Mouse (Mus musculus) embryonic facial prominence, embryonic 11.5 days (tissue): ENCODE results near the gene Cabcoco1. TPM values are rescaled to one million over a fixed set of nuclear protein-coding genes. Genes with fewer than 3 reads are reported as not detected.
A peak's percentile ranks its signal among the peaks of the same experiment; 100 is the strongest.

Experiments used
- ATAC-seq: fragments of 200-750 bp; cut with Nextera tagmentation; replicated peaks from 2 replicates; pipeline ENCODE4 v1.8.0; 2017; ENCODE audit warnings: low read depth; ENCODE audit not compliant: insufficient number of reproducible peaks, low FRiP score, low TSS enrichment
- DNase-seq: peaks from one replicate; pipeline ENCODE4 v3.0.0-alpha.2; 2015; ENCODE audit warnings: low spot score
- H3K27ac ChIP-seq: fragments of 300-500 bp; sonication (generic); replicated peaks from 2 replicates; pipeline ENCODE4 v1.5.1; 2014; ENCODE audit warnings: mild to moderate bottlenecking, low read depth, low read length, control low read depth
- H3K27me3 ChIP-seq: fragments of 300-500 bp; sonication (generic); 2 replicates; pipeline ENCODE4 v1.6.1; 2014; ENCODE audit warnings: mild to moderate bottlenecking, low read length, moderate library complexity, mixed read lengths; ENCODE audit not compliant: control insufficient read depth, insufficient read depth
- H3K36me3 ChIP-seq: fragments of 300-500 bp; sonication (generic); replicated peaks from 2 replicates; pipeline ENCODE4 v1.6.1; 2014; ENCODE audit warnings: low read depth, mild to moderate bottlenecking, low read length, moderate library complexity, mixed read lengths; ENCODE audit not compliant: control insufficient read depth, insufficient read depth
- H3K4me1 ChIP-seq: fragments of 300-500 bp; sonication (generic); 2 replicates; pipeline ENCODE4 v1.6.1; 2014; ENCODE audit warnings: low read length, mixed read lengths; ENCODE audit not compliant: control insufficient read depth, insufficient read depth
- H3K4me2 ChIP-seq: fragments of 300-500 bp; sonication (generic); 2 replicates; pipeline ENCODE4 v1.6.1; 2014; ENCODE audit warnings: low read depth, mild to moderate bottlenecking, control low read depth, low read length, moderate library complexity
- H3K4me3 ChIP-seq: fragments of 300-500 bp; sonication (generic); 2 replicates; pipeline ENCODE4 v1.5.1; 2014; ENCODE audit warnings: low read depth, low read length, control low read depth
- H3K9ac ChIP-seq: fragments of 300-500 bp; sonication (generic); replicated peaks from 2 replicates; pipeline ENCODE4 v1.6.1; 2014; ENCODE audit warnings: mild to moderate bottlenecking, control low read depth, low read length
- H3K9me3 ChIP-seq: fragments of 300-500 bp; sonication (generic); replicated peaks from 2 replicates; pipeline ENCODE4 v1.6.1; 2016; ENCODE audit warnings: mild to moderate bottlenecking, low read length, inconsistent platforms, mixed read lengths; ENCODE audit not compliant: control insufficient read depth
- WGBS: fragments of 180-500 bp; shearing (Covaris S2); extraction: QIAGEN DNeasy Blood & Tissue Kit; methylation state at CpG from one replicate; pipeline ENCODE4 v1.1.7; 2014; 5-methylcytosine and 5-hydroxymethylcytosine counted together
- polyA plus RNA-seq: library from polyadenylated mRNA; unstranded; fragments of >200 nt; fragmentation: Nextera tagmentation; extraction: Ambion mirVana; gene quantifications from 2 replicates; pipeline ENCODE4 v1.2.1, GENCODE M21; 2014

The Cabcoco1 gene
- polyA plus RNA-seq, 1 experiment from 2014 or later = 0.32 TPM

- DNase-seq = no peak
- no peaks in the 10 kb centered on the region for H3K27me3 ChIP-seq
- 79% methylated on average over 6 of the region's 6 CpGs for WGBS
- no peaks in the 10 kb centered on the region for H3K4me1 ChIP-seq
- H3K27ac ChIP-seq = no peak overlapping the region
- no peaks in the 10 kb centered on the region for H3K9me3 ChIP-seq
- H3K9ac ChIP-seq = no peak overlapping the region
- no peaks in the 10 kb centered on the region for H3K36me3 ChIP-seq
- no peak overlapping the region for H3K4me2 ChIP-seq
- ATAC-seq = no peak
- no peak overlapping the region for H3K4me3 ChIP-seq
Observed at GRCm38 (mm10) chr10:68501067-68501466, 40.6 kb downstream of the Cabcoco1 start.

GRCm38 (mm10) chr10:68495246-68495645 lies 46.5 kb downstream of the Cabcoco1 start:
- H3K4me2 ChIP-seq = no peak overlapping the region
- H3K9ac ChIP-seq = no peak overlapping the region
- H3K36me3 ChIP-seq = no peaks in the 10 kb centered on the region
- WGBS = 89% methylated on average over 2 of the region's 2 CpGs
- H3K9me3 ChIP-seq = no peaks in the 10 kb centered on the region
- H3K4me3 ChIP-seq = no peak overlapping the region
- DNase-seq (no peak), ATAC-seq (no peak)
- no peaks in the 10 kb centered on the region for H3K4me1 ChIP-seq
- no peak overlapping the region for H3K27ac ChIP-seq
- no peaks in the 10 kb centered on the region for H3K27me3 ChIP-seq

GRCm38 (mm10) chr10:68491557-68491956 lies 50.1 kb downstream of the Cabcoco1 start:
- Histone ChIP-seq H3K36me3 (no peaks in the 10 kb centered on the region), H3K27ac (no peak overlapping the region), H3K9ac (no peak overlapping the region), H3K4me1 (no peaks in the 10 kb centered on the region), H3K9me3 (no peaks in the 10 kb centered on the region), H3K27me3 (no peaks in the 10 kb centered on the region), H3K4me3 (no peak overlapping the region), H3K4me2 (no peak overlapping the region)
- WGBS = 62% methylated on average over 11 of the region's 11 CpGs
- peak; percentile 26 for DNase-seq
- ATAC-seq = no peak

- H3K4me3 ChIP-seq = no peak overlapping the region
- DNase-seq = peak; percentile 28
- H3K4me2 ChIP-seq = no peak overlapping the region
- no peak overlapping the region for H3K9ac ChIP-seq
- no peak overlapping the region for H3K27ac ChIP-seq
- no peaks in the 10 kb centered on the region for H3K4me1 ChIP-seq
- no peaks in the 10 kb centered on the region for H3K9me3 ChIP-seq
- 64% methylated on average over 6 of the region's 6 CpGs for WGBS
- no peaks in the 10 kb centered on the region for H3K36me3 ChIP-seq
- no peaks in the 10 kb centered on the region for H3K27me3 ChIP-seq
- no peak for ATAC-seq
Observed at GRCm38 (mm10) chr10:68490781-68491180, 50.9 kb downstream of the Cabcoco1 start.

- no peaks in the 10 kb centered on the region for H3K36me3 ChIP-seq
- no peaks in the 10 kb centered on the region for H3K9me3 ChIP-seq
- no peak for DNase-seq
- no peak overlapping the region for H3K4me3 ChIP-seq
- no peak for ATAC-seq
- no peak overlapping the region for H3K4me2 ChIP-seq
- H3K4me1 ChIP-seq = no peaks in the 10 kb centered on the region
- H3K9ac ChIP-seq = no peak overlapping the region
- no peaks in the 10 kb centered on the region for H3K27me3 ChIP-seq
- 77% methylated on average over 8 of the region's 8 CpGs for WGBS
- H3K27ac ChIP-seq = no peak overlapping the region
Observed at GRCm38 (mm10) chr10:68472799-68473198, 68.9 kb downstream of the Cabcoco1 start.

GRCm38 (mm10) chr10:68465737-68466327 lies 75.9 kb downstream of the Cabcoco1 start:
- Histone ChIP-seq H3K4me2 (no peak overlapping the region), H3K27me3 (no peaks in the 10 kb centered on the region), H3K9me3 (no peaks in the 10 kb centered on the region), H3K36me3 (no peaks in the 10 kb centered on the region), H3K4me1 (no peaks in the 10 kb centered on the region), H3K27ac (no peak overlapping the region), H3K4me3 (no peak overlapping the region), H3K9ac (no peak overlapping the region)
- whole genome bisulfite sequencing = 60% methylated on average over 4 of the region's 4 CpGs
- DNase-seq (no peak), ATAC-seq (no peak)

- Histone ChIP-seq H3K36me3 (no peaks in the 10 kb centered on the region), H3K4me1 (no peaks in the 10 kb centered on the region), H3K27ac (no peak overlapping the region), H3K9ac (no peak overlapping the region), H3K27me3 (no peaks in the 10 kb centered on the region), H3K9me3 (no peaks in the 10 kb centered on the region), H3K4me3 (no peak overlapping the region), H3K4me2 (no peak overlapping the region)
- DNase-seq (peak; percentile 88), ATAC-seq (no peak)
- 23% methylated on average over 7 of the region's 7 CpGs for WGBS
Observed at GRCm38 (mm10) chr10:68464943-68465342, 76.8 kb downstream of the Cabcoco1 start.

- DNase-seq (no peak), ATAC-seq (no peak)
- Histone ChIP-seq H3K36me3 (no peaks in the 10 kb centered on the region), H3K4me2 (no peak overlapping the region), H3K9ac (no peak overlapping the region), H3K27me3 (no peaks in the 10 kb centered on the region), H3K27ac (no peak overlapping the region), H3K4me1 (no peaks in the 10 kb centered on the region), H3K4me3 (no peak overlapping the region), H3K9me3 (no peaks in the 10 kb centered on the region)
- 81% methylated on average over 11 of the region's 11 CpGs for WGBS
Observed at GRCm38 (mm10) chr10:68459784-68460183, 81.9 kb downstream of the Cabcoco1 start.
